Mouse (Mus musculus) heart, embryonic 14.5 days (tissue): ENCODE results near the gene Ahcyl1. TPM values are rescaled to one million over a fixed set of nuclear protein-coding genes. Genes with fewer than 3 reads are reported as not detected.

ENCODE experiments used
- ATAC-seq: fragments of 200-750 bp; cut with Nextera tagmentation; 2 replicates; pipeline ENCODE4 v1.8.0; 2017; ENCODE audit warnings: low read depth, moderate TSS enrichment; ENCODE audit not compliant: insufficient number of reproducible peaks, insufficient read depth, low FRiP score
- H3K27ac ChIP-seq, 2 experiments: fragments of 200-500 bp in 1 of 2; fragments of 300-500 bp in 1 of 2; sonication (generic) in 1 of 2; replicated peaks in 1 of 2; 2 replicates each; pipeline ENCODE4 v1.5.1; 2012 to 2014; ENCODE audit warnings: low read depth in 2 of 2, low read length in 2 of 2, control low read depth in 1 of 2, mild to moderate bottlenecking in 1 of 2, mixed read lengths in 1 of 2; ENCODE audit not compliant: control insufficient read depth in 1 of 2, insufficient read depth in 1 of 2
- H3K27me3 ChIP-seq: fragments of 300-500 bp; sonication (generic); 2 replicates; pipeline ENCODE4 v1.6.1; 2014; ENCODE audit warnings: mild to moderate bottlenecking, low read length, control low read depth; ENCODE audit not compliant: control insufficient read depth, insufficient read depth
- H3K36me3 ChIP-seq: fragments of 300-500 bp; sonication (generic); 2 replicates; pipeline ENCODE4 v1.6.1; 2014; ENCODE audit warnings: mild to moderate bottlenecking, control low read depth, low read length, mixed read lengths; ENCODE audit not compliant: control insufficient read depth, insufficient read depth
- H3K4me1 ChIP-seq, 2 experiments: fragments of 200-500 bp in 1 of 2; fragments of 300-500 bp in 1 of 2; sonication (generic) in 1 of 2; 2 replicates each; pipeline ENCODE4 v1.6.1; 2012 to 2014; ENCODE audit warnings: low read length in 2 of 2, control low read depth in 1 of 2, mixed read lengths in 1 of 2; ENCODE audit not compliant: control insufficient read depth in 2 of 2, insufficient read depth in 2 of 2
- H3K4me2 ChIP-seq: fragments of 300-500 bp; sonication (generic); 2 replicates; pipeline ENCODE4 v1.6.1; 2014; ENCODE audit warnings: mild to moderate bottlenecking, low read length
- H3K4me3 ChIP-seq, 2 experiments: fragments of 200-500 bp in 1 of 2; fragments of 300-500 bp in 1 of 2; sonication (generic) in 1 of 2; 2 replicates each; pipeline ENCODE4 v1.5.1; 2012 to 2014; ENCODE audit warnings: low read length in 2 of 2, mild to moderate bottlenecking in 2 of 2, control low read depth in 1 of 2, low read depth in 1 of 2, moderate library complexity in 1 of 2; ENCODE audit not compliant: control insufficient read depth in 1 of 2, insufficient read depth in 1 of 2
- H3K9ac ChIP-seq: fragments of 300-500 bp; sonication (generic); 2 replicates; pipeline ENCODE4 v1.6.1; 2014; ENCODE audit warnings: mild to moderate bottlenecking, low read length
- H3K9me3 ChIP-seq: fragments of 300-500 bp; sonication (generic); 2 replicates; pipeline ENCODE4 v1.6.1; 2016; ENCODE audit warnings: low read length, control low read depth; ENCODE audit not compliant: control insufficient read depth
- WGBS: fragments of 180-500 bp; shearing (Covaris S2); extraction: QIAGEN DNeasy Blood & Tissue Kit; methylation state at CpG from one replicate; pipeline ENCODE4 v1.1.7; 2014; 5-methylcytosine and 5-hydroxymethylcytosine counted together
- polyA plus RNA-seq: library from polyadenylated mRNA; unstranded; fragments of >200 nt; fragmentation: Nextera tagmentation; extraction: Ambion mirVana; gene quantifications from 2 replicates; pipeline ENCODE4 v1.2.1, GENCODE M21; 2014

The Ahcyl1 gene
- polyA plus RNA-seq, 1 experiment from 2014 or later: 64.4 TPM

DNA sequence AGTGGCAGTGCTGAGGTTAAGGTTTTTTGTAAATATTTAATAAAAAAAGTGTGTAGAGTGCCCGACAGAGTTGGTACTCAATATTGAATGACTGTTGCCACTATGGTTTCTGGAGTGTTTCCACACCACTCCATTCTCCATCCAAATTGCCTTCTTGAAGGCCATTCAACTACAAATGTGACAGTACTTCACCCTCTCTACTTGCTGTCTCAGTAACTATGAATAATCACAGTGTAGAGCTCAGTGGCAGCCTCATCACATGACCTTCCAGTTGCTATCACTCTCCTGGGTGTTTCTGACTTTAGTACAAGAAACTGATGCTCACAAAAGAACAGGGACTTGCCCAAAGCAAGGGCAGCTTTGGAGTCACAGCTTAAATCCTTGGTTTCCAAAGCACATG lies 19.6 kb upstream of the Ahcyl1 start:
- Histone ChIP-seq H3K4me1 (peaks cover 2 to 14% of the 10 kb centered on the region in 2 experiments; a peak in 1 of 4 replicates), H3K4me2 (no peak overlapping the region), H3K9me3 (no peaks in the 10 kb centered on the region), H3K27me3 (no peaks in the 10 kb centered on the region), H3K4me3 (no peak overlapping the region), H3K9ac (no peak overlapping the region), H3K27ac (no peak overlapping the region), H3K36me3 (no peaks in the 10 kb centered on the region)
- ATAC-seq: no peak
- 73% methylated on average over 1 of the region's 1 CpGs for WGBS

DNA sequence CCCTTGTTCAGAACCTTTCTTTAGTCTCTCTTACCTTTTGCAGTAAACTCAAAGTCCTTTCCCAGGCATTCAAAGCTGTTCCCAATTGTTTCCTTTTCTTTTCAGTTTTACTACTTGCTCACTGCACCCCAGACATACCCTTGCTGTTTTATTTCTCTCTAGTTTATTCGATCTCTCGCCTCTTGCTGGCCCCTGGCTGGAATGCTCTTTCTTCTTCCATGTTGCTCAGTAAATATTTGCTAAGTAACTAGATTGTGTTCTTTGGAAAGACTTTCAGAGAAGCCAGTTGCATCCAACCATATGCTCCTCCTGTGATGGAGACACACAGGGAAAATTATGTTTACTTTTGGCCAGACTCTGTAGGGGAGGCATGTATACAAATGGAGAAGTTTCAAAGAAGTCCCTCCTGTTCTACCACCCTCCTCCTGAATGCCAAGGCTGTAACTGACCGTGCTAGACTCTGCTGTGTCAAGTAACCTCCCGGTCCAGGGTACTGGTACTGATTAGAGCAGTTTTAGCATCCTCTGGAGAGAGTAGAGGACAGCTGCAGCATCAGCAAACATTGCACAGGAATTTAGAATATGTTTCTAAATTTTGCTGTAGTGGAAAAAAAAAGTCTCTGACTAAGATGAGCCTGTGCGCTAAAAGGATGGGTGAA lies 18.0 kb upstream of the Ahcyl1 start:
- Histone ChIP-seq H3K4me3 (no peak overlapping the region), H3K9ac (no peak overlapping the region), H3K4me2 (no peak overlapping the region), H3K27me3 (no peaks in the 10 kb centered on the region), H3K4me1 (peaks cover 2 to 14% of the 10 kb centered on the region in 2 experiments; a peak in 1 of 4 replicates), H3K9me3 (no peaks in the 10 kb centered on the region), H3K36me3 (no peaks in the 10 kb centered on the region), H3K27ac (no peak overlapping the region)
- ATAC-seq: no peak
- WGBS: 62% methylated on average over 5 of the region's 5 CpGs

DNA sequence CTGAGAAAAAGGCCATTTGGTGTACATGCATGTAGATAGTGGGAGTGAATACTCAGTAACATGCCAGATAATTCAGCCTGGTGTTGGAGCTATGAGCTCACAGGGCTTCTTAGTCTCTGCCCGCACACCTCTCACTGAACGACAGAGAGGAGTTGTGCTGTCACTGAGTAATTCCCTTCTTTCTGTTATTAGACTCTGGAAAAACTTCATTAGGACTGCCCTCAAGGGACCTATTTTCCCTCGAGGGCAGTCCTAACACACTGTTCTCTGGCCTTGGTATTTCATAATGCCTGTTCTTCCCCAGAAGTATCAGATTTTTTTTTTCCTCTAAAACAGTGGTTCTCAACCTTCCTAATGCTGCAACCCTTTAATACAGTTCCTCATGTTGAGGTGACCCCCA lies 15.7 kb upstream of the Ahcyl1 start:
- peaks cover 0 to 17% of the 10 kb centered on the region in 2 experiments; a peak in 2 of 4 replicates for H3K4me1 ChIP-seq
- H3K27me3 ChIP-seq: no peaks in the 10 kb centered on the region
- no peak overlapping the region for H3K27ac ChIP-seq
- no peak overlapping the region for H3K4me3 ChIP-seq
- H3K9me3 ChIP-seq: no peaks in the 10 kb centered on the region
- no peaks in the 10 kb centered on the region for H3K36me3 ChIP-seq
- H3K4me2 ChIP-seq: no peak overlapping the region
- WGBS: 45% methylated on average over 3 of the region's 3 CpGs
- H3K9ac ChIP-seq: no peak overlapping the region
- ATAC-seq: no peak

DNA sequence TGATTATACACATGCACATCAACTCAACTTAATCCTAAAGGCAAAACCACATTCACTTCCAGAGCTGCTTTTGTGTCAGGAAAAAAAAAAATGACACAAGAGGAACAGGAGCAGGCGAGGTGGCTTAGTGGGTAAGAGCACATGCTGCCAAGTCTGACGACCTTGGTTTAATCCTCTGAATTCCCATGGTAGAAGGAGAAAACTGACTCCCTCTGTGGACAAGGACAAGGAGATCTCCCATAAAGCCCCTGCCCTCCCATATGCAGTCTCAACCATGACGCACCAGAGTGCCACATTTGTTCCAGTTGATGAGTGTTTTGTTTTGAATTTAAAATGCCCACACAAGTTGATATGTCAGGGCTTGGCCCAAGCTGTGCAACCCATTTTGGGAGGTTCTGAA lies 12.8 kb upstream of the Ahcyl1 start:
- no peaks in the 10 kb centered on the region for H3K36me3 ChIP-seq
- 63% methylated on average over 3 of the region's 3 CpGs for WGBS
- ATAC-seq: no peak
- no peak overlapping the region for H3K4me3 ChIP-seq
- peaks cover 6 to 13% of the 10 kb centered on the region in 2 experiments for H3K4me1 ChIP-seq
- H3K4me2 ChIP-seq: no peak overlapping the region
- H3K9ac ChIP-seq: no peak overlapping the region
- H3K27ac ChIP-seq: no peak overlapping the region
- H3K9me3 ChIP-seq: no peaks in the 10 kb centered on the region
- H3K27me3 ChIP-seq: no peaks in the 10 kb centered on the region

DNA sequence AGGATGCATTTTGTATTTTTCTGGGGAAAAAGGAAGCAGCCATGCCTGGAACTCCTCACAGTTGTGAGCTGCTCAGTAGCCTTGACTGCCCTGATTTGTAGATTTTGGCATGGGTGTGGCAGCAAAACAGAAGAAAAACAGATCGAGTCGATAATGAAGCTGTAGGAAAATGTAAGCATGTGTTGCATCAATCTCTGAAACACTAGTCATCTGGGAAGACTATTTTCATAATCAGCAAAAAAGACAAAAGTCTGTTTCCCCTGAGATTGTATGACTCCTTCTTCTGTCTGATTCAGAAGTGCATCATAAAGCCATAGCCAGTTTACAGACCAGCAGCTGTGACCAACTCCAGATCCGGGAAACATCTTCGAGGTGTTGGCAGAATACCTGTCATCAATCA lies 10.9 kb upstream of the Ahcyl1 start:
- Histone ChIP-seq H3K27ac (no peak overlapping the region), H3K4me3 (no peak overlapping the region), H3K4me1 (peaks cover 9 to 18% of the 10 kb centered on the region in 2 experiments), H3K9me3 (no peaks in the 10 kb centered on the region), H3K9ac (no peak overlapping the region), H3K36me3 (no peaks in the 10 kb centered on the region), H3K27me3 (no peaks in the 10 kb centered on the region), H3K4me2 (no peak overlapping the region)
- WGBS: 52% methylated on average over 4 of the region's 4 CpGs
- ATAC-seq: no peak

DNA sequence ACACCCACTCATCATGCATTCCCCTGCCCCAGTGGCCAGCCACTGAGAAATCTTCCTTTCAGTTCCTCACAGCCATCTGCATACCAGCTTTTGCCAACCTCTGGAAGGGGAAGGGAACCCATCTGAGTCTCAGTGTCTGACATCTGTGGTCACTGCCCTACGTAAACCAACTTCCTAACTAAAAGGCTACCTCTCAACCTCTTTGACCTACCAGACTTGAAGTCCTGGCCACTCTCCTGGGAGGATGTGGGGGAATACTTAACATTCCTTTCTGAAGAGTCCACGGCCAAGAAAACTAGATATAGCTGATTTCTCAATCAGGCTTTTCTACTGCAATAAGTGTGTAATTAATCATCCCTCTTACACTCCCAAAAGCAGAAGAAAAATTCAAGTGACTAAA lies 9.8 kb upstream of the Ahcyl1 start:
- Histone ChIP-seq H3K9ac (no peak overlapping the region), H3K36me3 (no peaks in the 10 kb centered on the region), H3K4me1 (peaks cover 9 to 18% of the 10 kb centered on the region in 2 experiments), H3K9me3 (no peaks in the 10 kb centered on the region), H3K27me3 (no peaks in the 10 kb centered on the region), H3K27ac (no peak overlapping the region), H3K4me2 (no peak overlapping the region), H3K4me3 (no peak overlapping the region)
- no peak for ATAC-seq
- 32% methylated on average over 2 of the region's 2 CpGs for WGBS

DNA sequence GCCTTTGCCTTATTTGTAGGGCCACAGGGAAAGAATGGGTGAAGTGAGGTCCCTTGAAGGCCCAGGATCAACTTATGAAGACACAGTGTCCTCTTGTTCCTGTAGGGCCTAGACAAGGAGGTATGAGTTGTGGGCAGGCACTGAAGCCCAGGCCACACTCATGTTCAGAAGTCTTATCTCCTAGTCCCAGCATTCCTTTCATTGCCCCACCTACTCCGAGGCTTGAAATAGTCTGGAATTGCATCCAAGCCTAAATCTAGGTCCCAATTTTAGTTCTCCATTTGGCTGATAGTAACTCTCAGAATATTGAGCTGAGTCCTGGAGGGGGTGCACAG lies 8.0 kb upstream of the Ahcyl1 start:
- no peak overlapping the region for H3K9ac ChIP-seq
- no peak overlapping the region for H3K4me2 ChIP-seq
- 23% methylated on average over 1 of the region's 1 CpGs for WGBS
- no peaks in the 10 kb centered on the region for H3K36me3 ChIP-seq
- H3K27ac ChIP-seq: peak overlapping the region in 1 of 2 experiments; percentile 21; a peak in 1 of 4 replicates
- no peaks in the 10 kb centered on the region for H3K9me3 ChIP-seq
- peaks cover 9 to 18% of the 10 kb centered on the region in 2 experiments for H3K4me1 ChIP-seq
- no peak overlapping the region for H3K4me3 ChIP-seq
- ATAC-seq: no peak
- no peaks in the 10 kb centered on the region for H3K27me3 ChIP-seq
